Mouse (Mus musculus) neural tube, postnatal 0 days (tissue): ENCODE measurements around the gene Mdh1b. TPM values are rescaled to one million over a fixed set of nuclear protein-coding genes. Genes with fewer than 3 reads are reported as not detected.

Experiments
- polyA plus RNA-seq: library from polyadenylated mRNA; unstranded; fragments of >200 nt; fragmentation: Nextera tagmentation; extraction: Ambion mirVana; gene quantifications from 2 replicates; pipeline ENCODE4 v1.2.1, GENCODE M21; 2015

The Mdh1b gene
- 0.37 and 0.39 TPM in 2 replicates for polyA plus RNA-seq

DNA sequence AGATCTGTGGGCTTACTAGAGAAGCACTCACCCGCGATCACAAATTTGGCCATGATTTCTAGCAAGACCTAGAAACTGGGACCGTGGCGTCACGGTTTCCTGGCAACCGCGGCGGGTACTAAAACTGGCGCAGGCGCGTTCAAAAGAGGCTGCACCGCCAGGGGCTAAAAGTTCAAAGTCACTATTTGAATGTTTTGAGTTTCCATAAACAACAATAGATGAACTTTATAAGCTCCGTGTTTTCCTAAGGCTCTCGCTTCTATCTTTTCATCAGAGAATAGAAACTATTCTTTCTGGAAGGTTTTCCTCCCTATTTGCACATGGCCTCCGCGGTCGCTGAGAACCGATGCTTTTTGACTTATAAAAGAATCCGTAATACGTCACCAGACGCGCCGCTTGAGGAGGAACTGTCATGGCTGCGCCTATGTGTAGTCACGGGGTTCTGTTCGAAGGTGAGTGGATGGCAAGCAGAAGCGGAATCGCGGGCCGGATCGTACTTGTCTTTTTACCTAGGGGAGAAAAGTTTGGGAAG lies at the start of gene Mdh1b, which contains the start of gene Fastkd2:
Gene Mdh1b (minus strand): TSS at position 79 of the 532 bp plus-strand sequence.
Gene Fastkd2 (plus strand): TSS at position 375 of the 532 bp plus-strand sequence.

GRCm38 (mm10) chr1:63769167-63769566 lies 39.0 kb upstream of the Mdh1b start, which contains the start of gene 4933402D24Rik:
TSS of gene 4933402D24Rik (minus strand) at chr1:63769267.

GRCm38 (mm10) chr1:63686827-63687226 lies 43.3 kb downstream of the Mdh1b start, which contains the start of gene Dytn:
TSS of gene Dytn (minus strand) at chr1:63686927.

Other genes starting within 250 kb of the Mdh1b start
- 0.27 TPM in 1 of 2 replicates, not detected in the other for gene Gm39653, start 114.3 kb downstream of the Mdh1b start, polyA plus RNA-seq
- gene Dytn, start 43.4 kb downstream of the Mdh1b start, polyA plus RNA-seq: 0.12 TPM in 1 of 2 replicates, not detected in the other
- 27.1 and 28.0 TPM in 2 replicates for gene Fastkd2, start 296 bp upstream of the Mdh1b start, polyA plus RNA-seq
- 0.38 and 0.50 TPM in 2 replicates for gene 4933402D24Rik, start 38.9 kb upstream of the Mdh1b start, polyA plus RNA-seq